Mouse (Mus musculus): ENCODE measurements around the gene Ifnab. TPM values are rescaled to one million over a fixed set of nuclear protein-coding genes. Genes with fewer than 3 reads are reported as not detected.

The Ifnab gene
- polyA plus RNA-seq (2015; fragmentation: Illumina TruSeq; extraction: RNeasy Lipid Tissue Mini Kit (QIAGEN cat#74804); ENCODE audit: low read depth, low replicate concordance) = not detected

DNA sequence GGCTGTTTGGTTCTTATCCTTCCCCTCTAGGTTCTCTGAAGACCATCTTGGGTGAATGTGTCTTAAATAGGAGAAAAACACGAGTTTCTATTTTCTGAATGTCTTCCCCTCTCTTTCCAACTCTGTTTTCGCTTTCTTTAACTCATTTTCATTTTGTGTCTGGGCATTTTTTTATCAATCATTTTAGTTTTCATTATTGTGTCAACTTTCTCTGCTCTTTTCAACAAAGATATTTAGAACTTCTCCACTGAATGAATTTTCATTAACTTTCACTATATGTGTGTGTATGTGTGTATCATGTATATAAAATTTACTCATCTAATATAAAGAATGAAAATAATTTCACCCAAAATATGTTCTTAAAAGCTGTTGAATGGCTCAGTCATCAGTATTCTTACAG lies at the start of gene Ifnab:
Gene Ifnab, minus strand, starts transcription at position 101 of the 400 bp plus-strand sequence.

GRCm38 (mm10) chr4:88721791-88722721 lies 30.9 kb upstream of the Ifnab start, which contains the start of the genes Gm26566 and Klhl9:
TSS of gene Gm26566 (plus strand) at chr4:88721805.
TSS of gene Klhl9 (minus strand) at chr4:88722465.

GRCm38 (mm10) chr4:88683812-88684211 lies 7.3 kb downstream of the Ifnab start, which contains the start of gene Ifna2:
TSS of gene Ifna2 (minus strand) at chr4:88683912.

DNA sequence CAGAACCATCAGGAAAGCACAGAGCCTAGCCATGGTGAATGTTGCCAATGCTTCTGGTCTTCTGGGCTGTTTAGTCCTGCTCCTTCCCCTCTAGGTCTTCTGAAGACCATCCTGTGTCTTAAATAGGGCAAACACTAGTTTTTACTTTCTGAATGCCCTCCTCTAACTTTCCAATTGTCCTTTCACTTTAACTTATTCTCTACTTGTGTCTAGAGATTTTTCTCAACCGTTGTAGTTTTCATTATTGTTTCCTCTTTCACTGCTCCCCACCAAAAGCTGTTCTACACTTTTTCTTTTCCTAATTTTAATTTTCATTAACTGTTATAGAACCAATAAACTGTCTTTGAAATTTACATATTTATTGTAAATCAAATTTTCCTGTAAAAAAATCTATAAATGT lies 14.3 kb downstream of the Ifnab start, which contains the start of gene Ifna16:
Gene Ifna16, minus strand, starts transcription at position 101 of the 400 bp plus-strand sequence.

DNA sequence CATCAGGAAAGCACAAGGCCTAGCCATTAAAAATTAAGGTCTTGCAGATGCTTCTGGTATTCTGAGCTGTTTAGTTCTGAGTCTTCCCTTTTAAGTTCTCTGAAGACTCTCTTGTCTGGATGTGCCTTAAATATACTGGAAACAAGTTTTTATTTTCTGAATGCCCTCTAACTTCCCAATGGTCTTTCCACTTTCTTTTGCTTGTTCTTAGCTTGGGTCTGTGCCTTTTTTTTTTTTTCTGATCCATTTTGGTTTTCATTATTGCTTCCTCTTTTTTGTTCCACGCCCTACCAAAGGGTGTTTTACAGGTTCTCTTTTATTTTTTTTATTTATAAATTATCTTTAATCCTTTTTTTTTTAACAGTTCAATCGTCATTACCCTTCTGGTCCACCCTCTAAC lies 46.8 kb downstream of the Ifnab start, which contains the start of gene Ifna13:
Gene Ifna13, minus strand, starts transcription at position 101 of the 400 bp plus-strand sequence.

Other genes with a start within 250 kb of the Ifnab start
- not detected for gene Ifnb1, start 168.6 kb downstream of the Ifnab start, polyA plus RNA-seq (2015; fragmentation: Illumina TruSeq; extraction: RNeasy Lipid Tissue Mini Kit (QIAGEN cat#74804); ENCODE audit: low read depth, low replicate concordance)
- gene Ifna15, start 133.1 kb downstream of the Ifnab start, polyA plus RNA-seq (2015; fragmentation: Illumina TruSeq; extraction: RNeasy Lipid Tissue Mini Kit (QIAGEN cat#74804); ENCODE audit: low read depth, low replicate concordance) = not detected
- gene Ifna14, start 119.6 kb downstream of the Ifnab start, polyA plus RNA-seq (2015; fragmentation: Illumina TruSeq; extraction: RNeasy Lipid Tissue Mini Kit (QIAGEN cat#74804); ENCODE audit: low read depth, low replicate concordance) = not detected
- gene Ifna9, start 99.0 kb downstream of the Ifnab start, polyA plus RNA-seq (2015; fragmentation: Illumina TruSeq; extraction: RNeasy Lipid Tissue Mini Kit (QIAGEN cat#74804); ENCODE audit: low read depth, low replicate concordance) = not detected
- not detected for gene Ifna12, start 88.0 kb downstream of the Ifnab start, polyA plus RNA-seq (2015; fragmentation: Illumina TruSeq; extraction: RNeasy Lipid Tissue Mini Kit (QIAGEN cat#74804); ENCODE audit: low read depth, low replicate concordance)
- not detected for gene C87499, start 56.9 kb downstream of the Ifnab start, polyA plus RNA-seq (2015; fragmentation: Illumina TruSeq; extraction: RNeasy Lipid Tissue Mini Kit (QIAGEN cat#74804); ENCODE audit: low read depth, low replicate concordance)
- gene Ifna13, start 46.9 kb downstream of the Ifnab start, polyA plus RNA-seq (2015; fragmentation: Illumina TruSeq; extraction: RNeasy Lipid Tissue Mini Kit (QIAGEN cat#74804); ENCODE audit: low read depth, low replicate concordance) = not detected
- not detected for gene Ifna16, start 14.4 kb downstream of the Ifnab start, polyA plus RNA-seq (2015; fragmentation: Illumina TruSeq; extraction: RNeasy Lipid Tissue Mini Kit (QIAGEN cat#74804); ENCODE audit: low read depth, low replicate concordance)
- gene Ifna2, start 7.4 kb downstream of the Ifnab start, polyA plus RNA-seq (2015; fragmentation: Illumina TruSeq; extraction: RNeasy Lipid Tissue Mini Kit (QIAGEN cat#74804); ENCODE audit: low read depth, low replicate concordance) = not detected
- gene Gm26566, start 30.4 kb upstream of the Ifnab start, polyA plus RNA-seq (2015; fragmentation: Illumina TruSeq; extraction: RNeasy Lipid Tissue Mini Kit (QIAGEN cat#74804); ENCODE audit: low read depth, low replicate concordance) = not detected
- gene Klhl9, start 31.1 kb upstream of the Ifnab start, polyA plus RNA-seq (2015; fragmentation: Illumina TruSeq; extraction: RNeasy Lipid Tissue Mini Kit (QIAGEN cat#74804); ENCODE audit: low read depth, low replicate concordance) = 77.2 TPM
- gene Gm13271, start 63.5 kb upstream of the Ifnab start, polyA plus RNA-seq (2015; fragmentation: Illumina TruSeq; extraction: RNeasy Lipid Tissue Mini Kit (QIAGEN cat#74804); ENCODE audit: low read depth, low replicate concordance) = not detected
- not detected for gene Gm13283, start 68.8 kb upstream of the Ifnab start, polyA plus RNA-seq (2015; fragmentation: Illumina TruSeq; extraction: RNeasy Lipid Tissue Mini Kit (QIAGEN cat#74804); ENCODE audit: low read depth, low replicate concordance)
- not detected for gene Gm13290, start 82.5 kb upstream of the Ifnab start, polyA plus RNA-seq (2015; fragmentation: Illumina TruSeq; extraction: RNeasy Lipid Tissue Mini Kit (QIAGEN cat#74804); ENCODE audit: low read depth, low replicate concordance)
- gene Gm13289, start 85.6 kb upstream of the Ifnab start, polyA plus RNA-seq (2015; fragmentation: Illumina TruSeq; extraction: RNeasy Lipid Tissue Mini Kit (QIAGEN cat#74804); ENCODE audit: low read depth, low replicate concordance) = not detected
- not detected for gene Gm13272, start 88.5 kb upstream of the Ifnab start, polyA plus RNA-seq (2015; fragmentation: Illumina TruSeq; extraction: RNeasy Lipid Tissue Mini Kit (QIAGEN cat#74804); ENCODE audit: low read depth, low replicate concordance)
- gene Ifnz, start 90.8 kb upstream of the Ifnab start, polyA plus RNA-seq (2015; fragmentation: Illumina TruSeq; extraction: RNeasy Lipid Tissue Mini Kit (QIAGEN cat#74804); ENCODE audit: low read depth, low replicate concordance) = not detected
- not detected for gene Gm13276, start 94.3 kb upstream of the Ifnab start, polyA plus RNA-seq (2015; fragmentation: Illumina TruSeq; extraction: RNeasy Lipid Tissue Mini Kit (QIAGEN cat#74804); ENCODE audit: low read depth, low replicate concordance)
- gene Gm13277, start 97.3 kb upstream of the Ifnab start, polyA plus RNA-seq (2015; fragmentation: Illumina TruSeq; extraction: RNeasy Lipid Tissue Mini Kit (QIAGEN cat#74804); ENCODE audit: low read depth, low replicate concordance) = not detected
- not detected for gene Gm13278, start 100.2 kb upstream of the Ifnab start, polyA plus RNA-seq (2015; fragmentation: Illumina TruSeq; extraction: RNeasy Lipid Tissue Mini Kit (QIAGEN cat#74804); ENCODE audit: low read depth, low replicate concordance)
- not detected for gene Gm13275, start 103.1 kb upstream of the Ifnab start, polyA plus RNA-seq (2015; fragmentation: Illumina TruSeq; extraction: RNeasy Lipid Tissue Mini Kit (QIAGEN cat#74804); ENCODE audit: low read depth, low replicate concordance)
- not detected for gene Gm13279, start 106.0 kb upstream of the Ifnab start, polyA plus RNA-seq (2015; fragmentation: Illumina TruSeq; extraction: RNeasy Lipid Tissue Mini Kit (QIAGEN cat#74804); ENCODE audit: low read depth, low replicate concordance)
- not detected for gene Gm13285, start 108.3 kb upstream of the Ifnab start, polyA plus RNA-seq (2015; fragmentation: Illumina TruSeq; extraction: RNeasy Lipid Tissue Mini Kit (QIAGEN cat#74804); ENCODE audit: low read depth, low replicate concordance)
- gene Gm13287, start 111.9 kb upstream of the Ifnab start, polyA plus RNA-seq (2015; fragmentation: Illumina TruSeq; extraction: RNeasy Lipid Tissue Mini Kit (QIAGEN cat#74804); ENCODE audit: low read depth, low replicate concordance) = not detected
- not detected for gene Gm13288, start 114.2 kb upstream of the Ifnab start, polyA plus RNA-seq (2015; fragmentation: Illumina TruSeq; extraction: RNeasy Lipid Tissue Mini Kit (QIAGEN cat#74804); ENCODE audit: low read depth, low replicate concordance)
- not detected for gene Ifna7, start 124.9 kb upstream of the Ifnab start, polyA plus RNA-seq (2015; fragmentation: Illumina TruSeq; extraction: RNeasy Lipid Tissue Mini Kit (QIAGEN cat#74804); ENCODE audit: low read depth, low replicate concordance)
- gene Ifna11, start 128.6 kb upstream of the Ifnab start, polyA plus RNA-seq (2015; fragmentation: Illumina TruSeq; extraction: RNeasy Lipid Tissue Mini Kit (QIAGEN cat#74804); ENCODE audit: low read depth, low replicate concordance) = not detected
- not detected for gene Ifna6, start 136.1 kb upstream of the Ifnab start, polyA plus RNA-seq (2015; fragmentation: Illumina TruSeq; extraction: RNeasy Lipid Tissue Mini Kit (QIAGEN cat#74804); ENCODE audit: low read depth, low replicate concordance)
- not detected for gene Ifna5, start 144.2 kb upstream of the Ifnab start, polyA plus RNA-seq (2015; fragmentation: Illumina TruSeq; extraction: RNeasy Lipid Tissue Mini Kit (QIAGEN cat#74804); ENCODE audit: low read depth, low replicate concordance)
- not detected for gene Ifna4, start 150.5 kb upstream of the Ifnab start, polyA plus RNA-seq (2015; fragmentation: Illumina TruSeq; extraction: RNeasy Lipid Tissue Mini Kit (QIAGEN cat#74804); ENCODE audit: low read depth, low replicate concordance)
- gene Ifna1, start 158.7 kb upstream of the Ifnab start, polyA plus RNA-seq (2015; fragmentation: Illumina TruSeq; extraction: RNeasy Lipid Tissue Mini Kit (QIAGEN cat#74804); ENCODE audit: low read depth, low replicate concordance) = not detected
- gene Ifne, start 188.8 kb upstream of the Ifnab start, polyA plus RNA-seq (2015; fragmentation: Illumina TruSeq; extraction: RNeasy Lipid Tissue Mini Kit (QIAGEN cat#74804); ENCODE audit: low read depth, low replicate concordance) = not detected

All from brain, adult 10 weeks (tissue).